Mouse (Mus musculus) MEL (cell line): ENCODE results near the gene Pnldc1. TPM values are rescaled to one million over a fixed set of nuclear protein-coding genes. Genes with fewer than 3 reads are reported as not detected.

ENCODE experiments used
- DNase-seq: peaks from one replicate; pipeline ENCODE4 v3.0.0; 2011; ENCODE audit warnings: low read depth, low spot score
- H3K27ac ChIP-seq: 2 replicates; pipeline ENCODE4 v1.5.1; 2012; ENCODE audit warnings: low read depth, mild to moderate bottlenecking, control low read depth, low read length, moderate library complexity; ENCODE audit not compliant: control insufficient read depth
- H3K27me3 ChIP-seq, 2 experiments: fragments of 150-350 bp in 1 of 2; sonication (generic) in 1 of 2; 2 replicates each; pipeline ENCODE4 v1.6.1; 2012; ENCODE audit warnings: low read length in 2 of 2, mild to moderate bottlenecking in 2 of 2, improper control_type of control experiment in 1 of 2, moderate library complexity in 1 of 2; ENCODE audit not compliant: insufficient read depth in 2 of 2, control insufficient read depth in 1 of 2
- H3K36me3 ChIP-seq, 2 experiments: 2 replicates each; pipeline ENCODE4 v1.6.1; 2012 to 2014; ENCODE audit warnings: low read length in 2 of 2, improper control_type of control experiment in 1 of 2, inconsistent platforms in 1 of 2, mild to moderate bottlenecking in 1 of 2; ENCODE audit not compliant: insufficient read depth in 2 of 2, control insufficient read depth in 1 of 2
- H3K4me1 ChIP-seq, 2 experiments: fragments of 150-350 bp in 1 of 2; sonication (generic) in 1 of 2; 2 replicates each; pipeline ENCODE4 v1.6.1; 2012; ENCODE audit warnings: low read length in 2 of 2, improper control_type of control experiment in 1 of 2, mild to moderate bottlenecking in 1 of 2; ENCODE audit not compliant: insufficient read depth in 2 of 2, control insufficient read depth in 1 of 2
- H3K4me3 ChIP-seq, 2 experiments: fragments of 150-350 bp in 1 of 2; sonication (generic) in 1 of 2; 2 replicates each; pipeline ENCODE4 v1.5.1; 2012; ENCODE audit warnings: low read depth in 2 of 2, low read length in 2 of 2, mild to moderate bottlenecking in 2 of 2, moderate library complexity in 2 of 2, control low read depth in 1 of 2, improper control_type of control experiment in 1 of 2; ENCODE audit not compliant: control insufficient read depth in 1 of 2, insufficient read depth in 1 of 2
- H3K79me2 ChIP-seq: 2 replicates; pipeline ENCODE4 v1.6.1; 2012; ENCODE audit warnings: mild to moderate bottlenecking, low read length, moderate library complexity; ENCODE audit not compliant: control insufficient read depth, poor library complexity, insufficient read depth
- H3K9ac ChIP-seq: 2 replicates; pipeline ENCODE4 v1.6.1; 2012; ENCODE audit warnings: low read depth, mild to moderate bottlenecking, control low read depth, low read length, moderate library complexity; ENCODE audit not compliant: control insufficient read depth, poor library complexity, severe bottlenecking
- H3K9me3 ChIP-seq: fragments of 150-350 bp; sonication (generic); replicated peaks from 2 replicates; pipeline ENCODE4 v1.6.1; 2012; ENCODE audit warnings: mild to moderate bottlenecking, low read length, improper control_type of control experiment, moderate library complexity; ENCODE audit not compliant: insufficient read depth
- CHD1 ChIP-seq: IDR thresholded peaks from 2 replicates; pipeline ENCODE4 v1.6.1; 2012; ENCODE audit warnings: low read depth, mild to moderate bottlenecking, inconsistent platforms, low read length, improper control_type of control experiment
- CHD2 ChIP-seq: IDR thresholded peaks from 2 replicates; pipeline ENCODE4 v1.6.1; 2011; ENCODE audit warnings: low read length, improper control_type of control experiment
- CTCF ChIP-seq, 3 experiments: IDR thresholded peaks in 2 of 3; conservative IDR thresholded peaks in 1 of 3; 2 replicates each; pipeline ENCODE4 v1.5.1; 2011 to 2012; ENCODE audit warnings: low read length in 3 of 3, low read depth in 2 of 3, mild to moderate bottlenecking in 2 of 3, improper control_type of control experiment in 1 of 3, inconsistent platforms in 1 of 3, mixed read lengths in 1 of 3, moderate library complexity in 1 of 3; ENCODE audit not compliant: control insufficient read depth in 1 of 3, insufficient read depth in 1 of 3, poor library complexity in 1 of 3, severe bottlenecking in 1 of 3
- E2F4 ChIP-seq: IDR thresholded peaks from 2 replicates; pipeline ENCODE4 v1.6.1; 2011; ENCODE audit warnings: low read depth, low read length, improper control_type of control experiment, borderline replicate concordance
- EP300 ChIP-seq, 2 experiments: IDR thresholded peaks; 2 replicates each; pipeline ENCODE4 v1.6.1; 2011; ENCODE audit warnings: improper control_type of control experiment in 2 of 2, low read length in 2 of 2, low read depth in 1 of 2, mild to moderate bottlenecking in 1 of 2
- GABPA ChIP-seq: IDR thresholded peaks from 2 replicates; pipeline ENCODE4 v1.6.1; 2012; ENCODE audit warnings: low read depth, mild to moderate bottlenecking, inconsistent platforms, low read length, improper control_type of control experiment, moderate library complexity
- MAFK ChIP-seq: IDR thresholded peaks from 2 replicates; pipeline ENCODE4 v1.6.1; 2011; ENCODE audit warnings: low read depth, mild to moderate bottlenecking, low read length, improper control_type of control experiment, borderline replicate concordance
- MEF2A ChIP-seq: IDR thresholded peaks from 2 replicates; pipeline ENCODE4 v1.6.1; 2014; ENCODE audit warnings: low read depth, mild to moderate bottlenecking, inconsistent platforms, low read length, improper control_type of control experiment; ENCODE audit not compliant: poor library complexity, insufficient replicate concordance, severe bottlenecking; ENCODE audit errors: extremely low read depth
- MXI1 ChIP-seq: IDR thresholded peaks from 2 replicates; pipeline ENCODE4 v1.6.1; 2011; ENCODE audit warnings: mild to moderate bottlenecking, low read depth, low read length, improper control_type of control experiment
- MYB ChIP-seq: IDR thresholded peaks from 2 replicates; pipeline ENCODE4 v1.6.1; 2011; ENCODE audit warnings: mild to moderate bottlenecking, low read depth, low read length, improper control_type of control experiment
- MYC ChIP-seq: IDR thresholded peaks from 2 replicates; pipeline ENCODE4 v1.6.1; 2011; ENCODE audit warnings: low read depth, mild to moderate bottlenecking, low read length, improper control_type of control experiment, moderate library complexity
- NELFE ChIP-seq: IDR thresholded peaks from 2 replicates; pipeline ENCODE4 v1.6.1; 2011; ENCODE audit warnings: low read depth, low read length, improper control_type of control experiment
- POLR2A ChIP-seq, 2 experiments: IDR thresholded peaks; 2 replicates each; pipeline ENCODE4 v1.6.1; 2011 to 2012; ENCODE audit warnings: low read length in 2 of 2, mild to moderate bottlenecking in 2 of 2, control low read depth in 1 of 2, improper control_type of control experiment in 1 of 2, low read depth in 1 of 2, moderate library complexity in 1 of 2; ENCODE audit not compliant: control insufficient read depth in 1 of 2, insufficient read depth in 1 of 2, poor library complexity in 1 of 2
- POLR2AphosphoS2 ChIP-seq: IDR thresholded peaks from 2 replicates; pipeline ENCODE4 v1.6.1; 2011; ENCODE audit warnings: low read length, improper control_type of control experiment
- RAD21 ChIP-seq: IDR thresholded peaks from 2 replicates; pipeline ENCODE4 v1.6.1; 2011; ENCODE audit warnings: mild to moderate bottlenecking, low read depth, low read length, improper control_type of control experiment
- SIN3A ChIP-seq: IDR thresholded peaks from 2 replicates; pipeline ENCODE4 v1.6.1; 2012; ENCODE audit warnings: low read length, improper control_type of control experiment, inconsistent platforms
- TCF12 ChIP-seq: IDR thresholded peaks from 2 replicates; pipeline ENCODE4 v1.6.1; 2014; ENCODE audit warnings: low read depth, mild to moderate bottlenecking, inconsistent platforms, low read length, improper control_type of control experiment, moderate library complexity
- UBTF ChIP-seq: IDR thresholded peaks from 2 replicates; pipeline ENCODE4 v1.6.1; 2012; ENCODE audit warnings: low read depth, mild to moderate bottlenecking, inconsistent platforms, low read length, improper control_type of control experiment, moderate library complexity, borderline replicate concordance; ENCODE audit not compliant: insufficient read depth
- USF1 ChIP-seq: IDR thresholded peaks from 2 replicates; pipeline ENCODE4 v1.6.1; 2014; ENCODE audit warnings: low read depth, mild to moderate bottlenecking, inconsistent platforms, low read length, improper control_type of control experiment, moderate library complexity
- USF2 ChIP-seq, 2 experiments: IDR thresholded peaks; 2 replicates each; pipeline ENCODE4 v1.6.1; 2011 to 2012; ENCODE audit warnings: improper control_type of control experiment in 2 of 2, low read length in 2 of 2, borderline replicate concordance in 1 of 2, inconsistent platforms in 1 of 2, low read depth in 1 of 2, mild to moderate bottlenecking in 1 of 2; ENCODE audit not compliant: insufficient read depth in 1 of 2
- ZC3H11A ChIP-seq: IDR thresholded peaks from 2 replicates; pipeline ENCODE4 v1.6.1; 2012; ENCODE audit warnings: low read depth, mild to moderate bottlenecking, inconsistent platforms, low read length, improper control_type of control experiment
- ZKSCAN1 ChIP-seq: IDR thresholded peaks from 2 replicates; pipeline ENCODE4 v1.6.1; 2012; ENCODE audit warnings: low read depth, mild to moderate bottlenecking, inconsistent platforms, low read length, improper control_type of control experiment, moderate library complexity
- ZMIZ1 ChIP-seq: IDR thresholded peaks from 2 replicates; pipeline ENCODE4 v1.6.1; 2012; ENCODE audit warnings: low read depth, mild to moderate bottlenecking, inconsistent platforms, low read length, improper control_type of control experiment, moderate library complexity
- ZNF384 ChIP-seq: IDR thresholded peaks from 2 replicates; pipeline ENCODE4 v1.6.1; 2012; ENCODE audit warnings: low read depth, mild to moderate bottlenecking, inconsistent platforms, low read length, improper control_type of control experiment
- polyA plus RNA-seq, 2 experiments: library from polyadenylated mRNA; stranded (reverse) in 1 of 2; unstranded in 1 of 2; fragments of >175 nt in 1 of 2; fragments of >200 nt in 1 of 2; gene quantifications; 2 replicates each; pipeline versions ENCODE4 v1.2.1 to v1.2.4; 2012; ENCODE audit warnings: low replicate concordance in 2 of 2, low read depth in 1 of 2; ENCODE audit not compliant: insufficient read length in 2 of 2, insufficient read depth in 1 of 2, missing spikeins in 1 of 2
- total RNA-seq: library from RNA; depleted of rRNA; stranded (reverse); fragments of 300-350 nt; gene quantifications from 2 replicates; pipeline ENCODE4 v1.2.3, GENCODE M21; 2012

The Pnldc1 gene
- total and polyA plus RNA-seq, 3 experiments = 0.54 to 1.1 TPM; not detected in 1

DNA sequence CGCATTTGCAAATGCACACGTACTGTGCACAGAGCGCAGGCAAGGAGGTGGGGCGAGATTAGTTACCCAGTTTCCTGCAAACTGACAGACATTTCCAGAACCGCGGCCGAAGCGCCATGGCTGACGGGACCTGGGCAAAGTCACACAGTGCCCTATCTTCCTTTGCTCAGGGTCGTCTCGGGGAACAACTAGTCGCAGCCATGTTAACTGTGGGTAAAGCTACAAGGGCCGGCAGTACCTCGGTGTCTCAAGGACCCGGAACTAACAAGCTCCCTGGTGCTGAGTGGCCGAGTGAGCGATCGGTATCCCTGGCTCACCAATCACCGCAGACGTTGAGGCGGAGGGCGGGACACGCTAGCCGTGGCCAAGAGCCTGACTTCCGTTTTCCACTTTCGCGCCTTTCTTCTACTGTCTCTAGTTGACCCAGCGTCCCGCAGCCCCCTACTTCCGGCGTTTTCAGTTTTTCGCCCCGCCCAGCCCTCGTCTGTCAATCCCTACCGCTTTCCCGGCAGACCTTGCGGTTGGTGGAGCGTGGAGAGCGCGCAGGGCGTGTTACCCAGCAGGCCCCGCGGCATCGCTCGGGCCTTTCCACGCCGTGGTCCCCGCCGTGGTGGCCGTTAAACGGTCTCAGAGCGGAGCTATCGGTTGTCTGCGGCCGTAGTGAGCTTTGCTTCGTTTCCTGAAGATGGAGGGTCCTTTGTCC is 6.0 kb upstream of the Pnldc1 start, which contains the start of gene Mrpl18 (continued):
- TF ChIP-seq MYC (peak; percentile 87; the same call in 1 of the 2 replicates), NELFE (peak; percentile 92), CHD1 (peak; percentile 26; the same call in 1 of the 2 replicates), MYB (peak; percentile 92), E2F4 (peak; percentile 98), MXI1 (peak; percentile 69; the same call in 1 of the 2 replicates), EP300 (IDR thresholded peaks at IDR 0.05; ENCODE audit: low read depth in 1 of 2, low read length in 2 of 2) (peak in 1 of 2 experiments; percentile 37; a peak in 2 of 4 replicates), USF1 (no peak), RAD21 (no peak), CHD2 (peak; percentile 66; the same call in 1 of the 2 replicates), POLR2AphosphoS2 (peak; percentile 95)

DNA sequence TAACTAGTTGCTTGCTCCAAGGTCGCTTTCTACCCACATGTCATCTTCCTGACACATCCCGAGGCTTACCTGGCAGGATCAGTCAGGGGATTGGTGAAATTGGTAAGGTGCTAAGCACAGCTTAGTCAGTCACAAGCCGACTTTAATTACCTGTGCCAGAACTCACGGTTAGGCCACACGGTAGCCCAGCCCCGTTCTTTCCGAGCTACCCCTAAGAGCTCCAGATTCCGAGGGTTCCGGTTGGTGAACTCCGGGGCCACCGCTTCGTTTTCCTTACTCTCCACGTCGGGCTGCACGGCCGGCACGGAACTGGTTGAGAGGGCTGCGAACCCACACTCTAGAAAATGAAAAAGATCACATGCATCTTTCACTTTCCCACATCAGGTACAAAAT is 5.5 kb upstream of the Pnldc1 start, which contains the start of gene Tcp1:
TSS of gene Tcp1 (plus strand) at position 214 of the 393 bp plus-strand sequence.
- H3K9me3 ChIP-seq = no peaks in the 10 kb centered on the region
- TF ChIP-seq CHD1 (no peak), SIN3A (peak; percentile 11; the same call in 1 of the 2 replicates), POLR2A (IDR thresholded peaks at IDR 0.05; ENCODE audit: control insufficient read depth in 1 of 2, insufficient read depth in 1 of 2, low read depth in 1 of 2, low read length in 2 of 2, poor library complexity in 1 of 2) (0 out of 4 replicates have a peak, but pooled peaks of 1 of the 2 experiments have one; percentile 8), MXI1 (peak; percentile 45; the same call in 1 of the 2 replicates), USF2 (IDR thresholded peaks at IDR 0.05; ENCODE audit: borderline replicate concordance in 1 of 2, insufficient read depth in 1 of 2, low read depth in 1 of 2, low read length in 2 of 2) (no peak)
- H3K27me3 ChIP-seq = no peaks in the 10 kb centered on the region
- DNase-seq = no peak
- peak within 1 kb of the TSS; percentile 92 for H3K27ac ChIP-seq
- peak within 1 kb of the TSS; percentile 65 to 97 for H3K4me3 ChIP-seq
- H3K4me1 ChIP-seq = peaks cover 0 to 6% of the 10 kb centered on the region in 2 experiments; a peak in 2 of 4 replicates
- H3K36me3 ChIP-seq = peaks cover 31 to 36% of the 10 kb centered on the region in 2 experiments
- peak within 1 kb of the TSS; percentile 93 for H3K9ac ChIP-seq
- H3K79me2 ChIP-seq = peaks cover 41% of the 10 kb centered on the region

DNA sequence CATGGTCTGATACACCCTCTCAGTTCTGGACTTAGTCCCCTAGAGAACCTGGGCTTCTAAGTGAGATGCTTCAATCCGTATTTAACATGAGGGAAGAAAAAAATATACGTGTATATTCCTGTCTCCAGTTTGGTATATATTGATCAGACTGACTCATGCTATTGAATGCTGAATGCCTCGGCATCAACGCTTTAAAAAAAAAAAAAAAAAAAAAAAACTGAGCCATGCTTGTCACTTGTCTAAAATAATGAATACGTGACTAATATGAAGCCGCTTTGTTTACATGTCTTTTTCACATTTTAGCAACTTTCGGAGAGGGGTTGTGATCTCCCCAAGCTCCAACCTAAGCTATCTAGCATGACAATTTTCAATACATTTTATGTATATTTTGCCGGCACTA is 361 bp upstream of the Pnldc1 start:
- Histone ChIP-seq H3K9ac (no peak overlapping the region), H3K36me3 (peaks cover 5 to 10% of the 10 kb centered on the region in 2 experiments; a peak in 3 of 4 replicates)

More for the DNA sequence above, 361 bp upstream of the Pnldc1 start:
- H3K27me3 ChIP-seq = no peaks in the 10 kb centered on the region
- no peaks in the 10 kb centered on the region for H3K9me3 ChIP-seq
- DNase-seq = no peak
- H3K79me2 ChIP-seq = peaks cover 14% of the 10 kb centered on the region
- TF ChIP-seq MAFK = no peak
- TF ChIP-seq CTCF (IDR thresholded peaks at IDR 0.05 in 2 of 3, conservative IDR thresholded peaks at IDR 0.05 in 1 of 3; ENCODE audit: control insufficient read depth in 1 of 3, insufficient read depth in 1 of 3, low read depth in 2 of 3, low read length in 3 of 3, poor library complexity in 1 of 3, severe bottlenecking in 1 of 3) = no peak
- no peak for TF ChIP-seq SIN3A
- no peak for TF ChIP-seq TCF12
- TF ChIP-seq POLR2AphosphoS2 = peak; percentile 37
- no peak for TF ChIP-seq UBTF
- no peak for TF ChIP-seq MEF2A
- TF ChIP-seq GABPA = no peak
- no peak for TF ChIP-seq POLR2A (IDR thresholded peaks at IDR 0.05; ENCODE audit: control insufficient read depth in 1 of 2, insufficient read depth in 1 of 2, low read depth in 1 of 2, low read length in 2 of 2, poor library complexity in 1 of 2)
- TF ChIP-seq EP300 (IDR thresholded peaks at IDR 0.05; ENCODE audit: low read depth in 1 of 2, low read length in 2 of 2) = no peak
- peak; percentile 58; the same call in 1 of the 2 replicates for TF ChIP-seq ZNF384
- no peak for TF ChIP-seq ZKSCAN1
- no peak for TF ChIP-seq USF1
- TF ChIP-seq ZMIZ1 = no peak
- no peak for TF ChIP-seq MYB
- no peak for TF ChIP-seq ZC3H11A
- TF ChIP-seq MXI1 = no peak
- H3K4me1 ChIP-seq = 0 out of 4 replicates have a peak, but pooled peaks cover 0 to 3% of the 10 kb centered on the region in 2 experiments
- H3K4me3 ChIP-seq = no peak overlapping the region
- no peak overlapping the region for H3K27ac ChIP-seq
